Mouse (Mus musculus): ENCODE measurements at regions not wholly inside any gene's neighbourhood (a gene's known extent, or its start where the extent isn't known, plus 50 kb on each side); places are given as distances from the start of the nearest gene placed in this dataset.

DNA sequence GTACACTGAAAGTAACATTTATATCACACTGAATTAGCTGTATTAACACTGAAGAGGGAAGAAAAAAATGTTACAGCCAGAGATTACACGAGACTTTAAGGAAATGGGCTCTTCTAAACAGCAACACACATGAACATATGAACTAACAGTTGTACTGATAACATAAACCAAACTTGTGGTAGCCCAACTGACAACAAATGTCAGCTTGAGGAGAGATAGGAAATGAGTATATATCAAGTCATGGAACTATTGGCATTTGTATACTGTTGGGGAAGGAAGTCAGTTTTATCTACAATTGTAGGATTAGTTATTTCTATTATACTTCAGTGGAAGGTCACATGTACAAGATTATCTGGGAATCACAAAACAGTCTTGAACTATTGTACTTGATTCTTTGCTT, 812.4 kb downstream of the Speer2 start:
- Histone ChIP-seq H3K27ac (ENCODE audit: control insufficient read depth, low read depth, low read length) (no peak overlapping the region), H3K9me3 (replicated peaks; ENCODE audit: insufficient read depth, low read length) (no peaks in the 10 kb centered on the region), H3K4me3 (ENCODE audit: control insufficient read depth in 1 of 2, insufficient read depth in 1 of 2, low read depth in 2 of 2, low read length in 2 of 2) (no peak overlapping the region), H3K27me3 (ENCODE audit: control insufficient read depth in 1 of 2, insufficient read depth in 2 of 2, low read length in 2 of 2) (no peaks in the 10 kb centered on the region), H3K9ac (ENCODE audit: control insufficient read depth, low read depth, low read length, poor library complexity, severe bottlenecking) (no peak overlapping the region), H3K4me1 (ENCODE audit: control insufficient read depth in 1 of 2, insufficient read depth in 2 of 2, low read length in 2 of 2) (peaks cover 0 to 4% of the 10 kb centered on the region in 2 experiments; a peak in 2 of 4 replicates), H3K79me2 (ENCODE audit: control insufficient read depth, insufficient read depth, low read length, poor library complexity) (no peaks in the 10 kb centered on the region), H3K36me3 (ENCODE audit: control insufficient read depth in 1 of 2, insufficient read depth in 2 of 2, low read length in 2 of 2) (peaks cover 0 to 6% of the 10 kb centered on the region in 2 experiments; a peak in 2 of 4 replicates)
- peak; percentile 73 for DNase-seq (ENCODE audit: low read depth, low spot score)
- TF ChIP-seq POLR2AphosphoS2 (IDR thresholded peaks at IDR 0.05; ENCODE audit: low read length) (no peak), MYC (IDR thresholded peaks at IDR 0.05; ENCODE audit: low read depth, low read length) (0 out of 2 replicates have a peak, but pooled peaks have one; percentile 52), HCFC1 (IDR thresholded peaks at IDR 0.05; ENCODE audit: low read depth, low read length) (no peak), ZNF384 (IDR thresholded peaks at IDR 0.05; ENCODE audit: low read depth, low read length) (peak; percentile 65), MEF2A (IDR thresholded peaks at IDR 0.05; ENCODE audit: extremely low read depth, insufficient replicate concordance, low read depth, low read length, poor library complexity, severe bottlenecking) (no peak), POLR2A (IDR thresholded peaks at IDR 0.05; ENCODE audit: control insufficient read depth in 1 of 2, insufficient read depth in 1 of 2, low read depth in 1 of 2, low read length in 2 of 2, poor library complexity in 1 of 2) (no peak), BHLHE40 (IDR thresholded peaks at IDR 0.05; ENCODE audit: borderline replicate concordance, low read depth, low read length) (peak; percentile 69), SMC3 (IDR thresholded peaks at IDR 0.05; ENCODE audit: low read depth, low read length) (no peak), RCOR1 (IDR thresholded peaks at IDR 0.05; ENCODE audit: low read depth, low read length) (peak; percentile 77; the same call in 1 of the 2 replicates), CTCF (IDR thresholded peaks at IDR 0.05 in 2 of 3, conservative IDR thresholded peaks at IDR 0.05 in 1 of 3; ENCODE audit: control insufficient read depth in 1 of 3, insufficient read depth in 1 of 3, low read depth in 2 of 3, low read length in 3 of 3, poor library complexity in 1 of 3, severe bottlenecking in 1 of 3) (no peak), TCF12 (IDR thresholded peaks at IDR 0.05; ENCODE audit: low read depth, low read length) (peak; percentile 76), ZMIZ1 (IDR thresholded peaks at IDR 0.05; ENCODE audit: low read depth, low read length) (no peak), NELFE (IDR thresholded peaks at IDR 0.05; ENCODE audit: low read depth, low read length) (no peak), RAD21 (IDR thresholded peaks at IDR 0.05; ENCODE audit: low read depth, low read length) (no peak), POLR2AphosphoS5 (IDR thresholded peaks at IDR 0.05; ENCODE audit: borderline replicate concordance, low read depth, low read length) (no peak), EP300 (IDR thresholded peaks at IDR 0.05; ENCODE audit: low read depth in 1 of 2, low read length in 2 of 2) (peak; percentile 89 to 96), MYB (IDR thresholded peaks at IDR 0.05; ENCODE audit: low read depth, low read length) (peak; percentile 85), ZKSCAN1 (IDR thresholded peaks at IDR 0.05; ENCODE audit: low read depth, low read length) (no peak), ZC3H11A (IDR thresholded peaks at IDR 0.05; ENCODE audit: low read depth, low read length) (no peak), USF1 (IDR thresholded peaks at IDR 0.05; ENCODE audit: low read depth, low read length) (peak; percentile 77), TAL1 (IDR thresholded peaks at IDR 0.05; ENCODE audit: low read length) (no peak), MAX (IDR thresholded peaks at IDR 0.05; ENCODE audit: low read length) (no peak), JUND (IDR thresholded peaks at IDR 0.05; ENCODE audit: low read depth, low read length) (no peak), ELF1 (IDR thresholded peaks at IDR 0.05; ENCODE audit: low read depth, low read length) (no peak), ETS1 (IDR thresholded peaks at IDR 0.05; ENCODE audit: low read depth, low read length) (peak; percentile 81), GABPA (IDR thresholded peaks at IDR 0.05; ENCODE audit: low read depth, low read length) (no peak), UBTF (IDR thresholded peaks at IDR 0.05; ENCODE audit: borderline replicate concordance, insufficient read depth, low read depth, low read length) (no peak), MXI1 (IDR thresholded peaks at IDR 0.05; ENCODE audit: low read depth, low read length) (no peak; the same call in 1 of the 2 replicates), CHD2 (IDR thresholded peaks at IDR 0.05; ENCODE audit: low read length) (no peak), E2F4 (IDR thresholded peaks at IDR 0.05; ENCODE audit: borderline replicate concordance, low read depth, low read length) (no peak), TBP (IDR thresholded peaks at IDR 0.05; ENCODE audit: low read depth, low read length) (no peak), NRF1 (IDR thresholded peaks at IDR 0.05; ENCODE audit: insufficient read depth, low read depth, low read length, poor library complexity, severe bottlenecking) (no peak), KAT2A (conservative IDR thresholded peaks at IDR 0.05; ENCODE audit: low read depth, low read length) (no peak), SIN3A (IDR thresholded peaks at IDR 0.05; ENCODE audit: low read length) (peak; percentile 28; the same call in 1 of the 2 replicates), GATA1 (IDR thresholded peaks at IDR 0.05; ENCODE audit: low read depth, low read length) (peak; percentile 75), MAZ (IDR thresholded peaks at IDR 0.05; ENCODE audit: low read depth, low read length) (no peak), USF2 (IDR thresholded peaks at IDR 0.05; ENCODE audit: borderline replicate concordance in 1 of 2, insufficient read depth in 1 of 2, low read depth in 1 of 2, low read length in 2 of 2) (no peak), MAFK (IDR thresholded peaks at IDR 0.05; ENCODE audit: borderline replicate concordance, low read depth, low read length) (no peak; the same call in 1 of the 2 replicates)
